Mouse (Mus musculus) lung, embryonic 15.5 days (tissue): Measurements from ENCODE around the gene Trim10. TPM values are rescaled to one million over a fixed set of nuclear protein-coding genes. Genes with fewer than 3 reads are reported as not detected.
A peak's percentile ranks its signal among the peaks of the same experiment; 100 is the strongest.
"Not testable (repeated sequence)": the region's sequence is repeated elsewhere in the genome, so short reads cannot be mapped to it uniquely, and the experiment has no call there.

Source experiments
- ATAC-seq: fragments of 200-750 bp; cut with Nextera tagmentation; 2 replicates; pipeline ENCODE4 v1.8.0; 2017; ENCODE audit warnings: moderate number of reproducible peaks, borderline replicate concordance; ENCODE audit not compliant: low FRiP score, low TSS enrichment; ENCODE audit errors: extremely low read depth
- H3K27ac ChIP-seq: fragments of 300-500 bp; sonication (generic); 2 replicates; pipeline ENCODE4 v1.5.1; 2015; ENCODE audit warnings: moderate library complexity, mild to moderate bottlenecking, inconsistent platforms
- H3K27me3 ChIP-seq: fragments of 300-500 bp; sonication (generic); 2 replicates; pipeline ENCODE4 v1.6.1; 2015; ENCODE audit warnings: inconsistent platforms
- H3K36me3 ChIP-seq: fragments of 300-500 bp; sonication (generic); 2 replicates; pipeline ENCODE4 v1.6.1; 2015; ENCODE audit warnings: inconsistent platforms
- H3K4me1 ChIP-seq: fragments of 300-500 bp; sonication (generic); 2 replicates; pipeline ENCODE4 v1.6.1; 2015; ENCODE audit warnings: inconsistent platforms
- H3K4me2 ChIP-seq: fragments of 300-500 bp; sonication (generic); 2 replicates; pipeline ENCODE4 v1.6.1; 2015; ENCODE audit warnings: inconsistent platforms, mild to moderate bottlenecking, moderate library complexity
- H3K4me3 ChIP-seq: fragments of 300-500 bp; sonication (generic); 2 replicates; pipeline ENCODE4 v1.5.1; 2015; ENCODE audit warnings: mild to moderate bottlenecking, inconsistent platforms
- H3K9ac ChIP-seq: fragments of 300-500 bp; sonication (generic); 2 replicates; pipeline ENCODE4 v1.6.1; 2015; ENCODE audit warnings: inconsistent platforms
- H3K9me3 ChIP-seq: fragments of 300-500 bp; sonication (generic); 2 replicates; pipeline ENCODE4 v1.6.1; 2016; ENCODE audit warnings: inconsistent platforms
- WGBS: fragments of 180-500 bp; shearing (Covaris S2); methylation state at CpG from one replicate; pipeline ENCODE4 v1.1.7; 2015; 5-methylcytosine and 5-hydroxymethylcytosine counted together
- polyA plus RNA-seq: library from polyadenylated mRNA; unstranded; fragments of >200 nt; fragmentation: Nextera tagmentation; extraction: Ambion mirVana; gene quantifications from 2 replicates; pipeline ENCODE4 v1.2.1, GENCODE M21; 2015

Trim10 gene
- polyA plus RNA-seq = 4.0 and 5.7 TPM in 2 replicates

DNA sequence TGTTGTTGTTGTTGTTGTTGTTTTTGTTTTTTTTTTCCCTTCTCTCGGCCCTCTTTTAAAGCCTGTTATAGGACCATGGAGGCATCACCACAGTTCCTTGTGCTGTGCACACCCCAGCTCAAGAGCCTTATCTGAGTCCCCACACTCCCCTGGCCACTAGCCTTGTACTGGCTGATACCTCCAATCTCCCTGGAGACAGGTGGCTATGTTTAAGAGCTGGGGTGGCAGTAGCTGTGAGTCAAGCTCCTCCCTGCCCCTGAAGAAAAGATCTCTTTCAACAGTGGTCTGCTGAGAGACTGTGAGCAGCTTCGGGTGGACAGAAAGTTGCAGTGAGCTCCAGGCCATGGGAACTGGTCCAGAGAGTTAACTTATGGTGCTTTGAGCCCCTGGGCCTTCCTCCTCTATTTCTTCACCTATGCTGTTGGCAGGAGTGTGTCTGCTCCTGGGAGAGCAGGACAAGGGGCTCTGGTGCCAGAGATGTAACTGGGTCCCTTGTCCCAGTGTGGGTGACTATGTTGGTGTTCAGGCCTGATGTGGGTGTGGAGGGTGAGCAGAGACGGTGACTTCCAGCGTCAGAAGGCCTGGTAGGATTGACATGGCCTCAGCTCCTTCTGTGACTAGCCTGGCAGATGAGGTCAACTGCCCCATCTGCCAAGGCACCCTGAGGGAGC is at the start of gene Trim10:
TSS of gene Trim10 (plus strand) at position 291 of the 671 bp plus-strand sequence.
- H3K9ac ChIP-seq = no peak within 1 kb of the TSS
- no peaks in the 10 kb centered on the region for H3K36me3 ChIP-seq
- H3K9me3 ChIP-seq = no peaks in the 10 kb centered on the region
- 0 out of 2 replicates have a peak within 1 kb of the TSS, but pooled peaks have one; percentile 7 for H3K4me3 ChIP-seq
- no peak within 1 kb of the TSS for H3K27ac ChIP-seq
- peaks cover 26% of the 10 kb centered on the region for H3K27me3 ChIP-seq
- H3K4me1 ChIP-seq = no peaks in the 10 kb centered on the region; the same call in 1 of the 2 replicates
- no peak within 1 kb of the TSS for H3K4me2 ChIP-seq
- ATAC-seq = peak; percentile 55; the same call in 1 of the 2 replicates
- 62% methylated on average over 4 of the region's 4 CpGs for WGBS

- H3K9ac ChIP-seq = no peak overlapping the region
- no peak overlapping the region for H3K4me3 ChIP-seq
- no peaks in the 10 kb centered on the region for H3K9me3 ChIP-seq
- no peak overlapping the region for H3K4me2 ChIP-seq
- no peak for ATAC-seq
- no peaks in the 10 kb centered on the region for H3K4me1 ChIP-seq
- no peaks in the 10 kb centered on the region for H3K27me3 ChIP-seq
- H3K36me3 ChIP-seq = no peaks in the 10 kb centered on the region
- no peak overlapping the region for H3K27ac ChIP-seq
Observed at GRCm38 (mm10) chr17:36824005-36824404, 45.4 kb upstream of the Trim10 start.

DNA sequence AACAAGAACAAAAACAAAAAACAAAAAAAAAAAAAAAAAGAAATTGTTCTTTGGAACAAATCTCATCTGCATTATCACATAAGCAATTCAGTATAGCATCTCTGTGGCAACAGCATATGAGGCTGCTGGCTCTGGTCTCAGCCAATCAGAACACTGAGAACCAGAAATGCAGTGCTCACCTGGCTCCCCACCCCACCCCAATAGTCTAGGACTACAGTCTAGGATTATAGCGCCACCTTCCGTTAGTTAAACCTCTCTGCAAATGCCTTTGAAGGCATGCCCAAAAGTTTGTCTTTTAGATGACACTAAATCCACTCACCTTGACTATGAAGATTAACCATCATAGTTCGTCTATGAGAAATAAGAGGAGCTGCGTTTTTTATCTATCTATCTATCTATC is 43.8 kb upstream of the Trim10 start:
- H3K4me1 ChIP-seq = no peaks in the 10 kb centered on the region
- H3K27me3 ChIP-seq = no peaks in the 10 kb centered on the region
- H3K4me2 ChIP-seq = no peak overlapping the region
- no peak overlapping the region for H3K9ac ChIP-seq
- no peak overlapping the region for H3K27ac ChIP-seq
- H3K9me3 ChIP-seq = no peaks in the 10 kb centered on the region
- H3K36me3 ChIP-seq = no peaks in the 10 kb centered on the region
- H3K4me3 ChIP-seq = no peak overlapping the region
- ATAC-seq = no peak
- WGBS = 20% methylated on average over 4 of the region's 4 CpGs

- 0 out of 2 replicates have a peak overlapping the region, but pooled peaks have one; percentile 16 for H3K4me2 ChIP-seq
- H3K27ac ChIP-seq, H3K36me3 ChIP-seq, H3K9ac ChIP-seq, H3K27me3 ChIP-seq, H3K4me3 ChIP-seq, H3K9me3 ChIP-seq, H3K4me1 ChIP-seq: not testable (repeated sequence)
- ATAC-seq = peak; percentile 57; the same call in 1 of the 2 replicates
- 11% methylated on average over 5 of the region's 5 CpGs for WGBS
Observed at GRCm38 (mm10) chr17:36826002-36826401, 43.4 kb upstream of the Trim10 start.

DNA sequence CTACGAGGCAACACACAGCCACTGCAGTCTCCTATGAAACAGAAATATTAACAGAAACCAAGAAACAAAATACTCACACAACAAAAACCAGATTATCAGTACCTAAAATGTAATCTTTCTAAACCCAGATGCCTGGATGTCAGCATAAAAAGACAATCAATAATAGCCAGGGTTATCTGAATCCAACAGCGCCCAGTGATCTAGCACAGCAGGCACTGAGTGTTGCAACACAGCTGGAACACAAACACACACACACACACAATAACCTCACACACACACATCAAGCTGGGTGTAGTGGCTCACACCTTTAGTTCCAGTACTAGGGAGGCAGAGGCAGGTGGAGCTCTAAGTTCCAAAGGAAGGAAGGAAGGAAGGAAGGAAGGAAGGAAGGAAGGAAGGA is 40.9 kb upstream of the Trim10 start:
- no peaks in the 10 kb centered on the region for H3K36me3 ChIP-seq
- no peak for ATAC-seq
- 76% methylated on average over 2 of the region's 2 CpGs for WGBS

DNA sequence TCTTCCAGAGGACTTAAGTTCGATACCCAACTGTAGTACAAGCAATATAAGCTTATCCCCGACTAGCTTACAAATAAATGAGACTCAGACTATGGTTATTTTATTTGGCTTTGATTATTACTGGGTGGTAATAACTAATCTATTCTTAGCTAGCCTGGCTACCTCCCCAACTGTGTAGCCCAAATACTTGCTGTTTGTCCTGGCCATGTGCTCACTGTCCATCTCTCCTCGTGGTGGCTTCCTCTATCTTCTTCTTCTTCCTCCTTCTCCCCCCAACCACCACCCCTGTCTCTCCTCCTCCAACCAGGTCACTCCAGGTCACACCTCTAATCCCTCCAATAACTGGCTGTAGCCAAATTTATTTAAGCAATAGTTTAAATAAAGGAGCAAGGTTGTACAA is 38.9 kb upstream of the Trim10 start:
- H3K9ac ChIP-seq = no peak overlapping the region
- 76% methylated on average over 3 of the region's 3 CpGs for WGBS
- H3K4me2 ChIP-seq = no peak overlapping the region
- ATAC-seq = no peak
- H3K27ac ChIP-seq = no peak overlapping the region
- no peaks in the 10 kb centered on the region for H3K27me3 ChIP-seq
- no peaks in the 10 kb centered on the region for H3K4me1 ChIP-seq
- no peak overlapping the region for H3K4me3 ChIP-seq
- H3K36me3 ChIP-seq = no peaks in the 10 kb centered on the region
- H3K9me3 ChIP-seq = no peaks in the 10 kb centered on the region

More for the DNA sequence above, 40.9 kb upstream of the Trim10 start:
- H3K4me3 ChIP-seq = no peak overlapping the region
- H3K9me3 ChIP-seq = no peaks in the 10 kb centered on the region
- H3K27me3 ChIP-seq = no peaks in the 10 kb centered on the region
- no peak overlapping the region for H3K9ac ChIP-seq
- no peak overlapping the region for H3K27ac ChIP-seq
- H3K4me1 ChIP-seq = no peaks in the 10 kb centered on the region
- H3K4me2 ChIP-seq = no peak overlapping the region

DNA sequence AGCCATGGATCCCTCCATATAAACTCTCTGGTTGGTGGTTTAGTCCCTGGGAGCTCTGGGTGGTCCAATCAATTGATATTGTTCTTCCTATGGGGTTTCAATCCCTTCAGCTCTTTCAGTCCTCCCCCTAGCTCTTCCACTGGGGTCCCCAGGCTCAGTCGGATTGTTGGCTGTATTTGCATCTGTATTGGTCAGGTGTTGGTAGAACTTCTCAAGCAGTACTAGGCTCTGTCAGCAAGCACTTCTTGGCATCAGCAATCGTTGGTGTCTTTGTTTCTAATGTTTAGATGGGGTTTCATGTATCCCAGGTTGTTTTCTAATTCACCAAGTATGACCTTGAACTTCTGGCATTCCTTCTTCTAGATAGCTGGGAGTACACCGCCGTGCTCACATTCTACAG is 36.7 kb upstream of the Trim10 start:
- H3K36me3 ChIP-seq = no peaks in the 10 kb centered on the region
- no peak overlapping the region for H3K4me3 ChIP-seq
- H3K4me1 ChIP-seq = peaks cover 12% of the 10 kb centered on the region
- no peak overlapping the region for H3K9ac ChIP-seq
- WGBS = 52% methylated on average over 4 of the region's 4 CpGs
- no peaks in the 10 kb centered on the region for H3K9me3 ChIP-seq
- no peak for ATAC-seq
- no peaks in the 10 kb centered on the region for H3K27me3 ChIP-seq
- no peak overlapping the region for H3K27ac ChIP-seq
- no peak overlapping the region for H3K4me2 ChIP-seq

GRCm38 (mm10) chr17:36835591-36836426 is 33.6 kb upstream of the Trim10 start:
- H3K27me3 ChIP-seq = no peaks in the 10 kb centered on the region
- 0 out of 2 replicates have a peak, but pooled peaks cover 2% of the 10 kb centered on the region for H3K36me3 ChIP-seq
- peak overlapping the region; percentile 98 for H3K27ac ChIP-seq
- peak overlapping the region; percentile 87 for H3K4me3 ChIP-seq
- no peak for ATAC-seq
- H3K4me2 ChIP-seq = peak overlapping the region; percentile 79
- H3K9ac ChIP-seq = no peak overlapping the region
- H3K4me1 ChIP-seq = peaks cover 20% of the 10 kb centered on the region
- no peaks in the 10 kb centered on the region for H3K9me3 ChIP-seq
- WGBS = 33% methylated on average over 12 of the region's 12 CpGs

DNA sequence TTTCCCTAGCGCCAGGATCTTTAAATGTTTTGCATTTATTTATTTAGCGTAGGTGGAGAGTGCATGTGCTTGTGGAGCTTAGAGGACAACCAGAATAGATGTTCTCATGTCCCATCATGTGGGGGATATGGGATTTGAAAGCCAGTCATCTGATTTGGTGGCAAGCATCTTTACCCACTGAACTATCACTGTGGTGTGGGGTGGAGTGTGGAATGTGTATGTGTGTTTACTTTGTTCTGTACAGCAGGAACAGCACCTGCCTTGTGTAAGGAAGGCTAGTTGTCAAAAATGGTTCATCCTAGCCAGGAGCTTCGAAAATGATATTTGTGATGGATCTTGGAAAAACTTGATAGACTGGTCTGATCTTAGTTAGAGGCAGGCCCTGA is 33.0 kb upstream of the Trim10 start:
- H3K4me1 ChIP-seq = peaks cover 20% of the 10 kb centered on the region
- no peaks in the 10 kb centered on the region for H3K9me3 ChIP-seq
- H3K4me3 ChIP-seq = peak overlapping the region; percentile 87
- ATAC-seq = peak; percentile 25; the same call in 1 of the 2 replicates
- H3K27me3 ChIP-seq = no peaks in the 10 kb centered on the region
- 0 out of 2 replicates have a peak, but pooled peaks cover 2% of the 10 kb centered on the region for H3K36me3 ChIP-seq
- peak overlapping the region; percentile 44 for H3K9ac ChIP-seq
- H3K4me2 ChIP-seq = peak overlapping the region; percentile 79
- WGBS = 17% methylated on average over 3 of the region's 3 CpGs
- H3K27ac ChIP-seq = peak overlapping the region; percentile 98

DNA sequence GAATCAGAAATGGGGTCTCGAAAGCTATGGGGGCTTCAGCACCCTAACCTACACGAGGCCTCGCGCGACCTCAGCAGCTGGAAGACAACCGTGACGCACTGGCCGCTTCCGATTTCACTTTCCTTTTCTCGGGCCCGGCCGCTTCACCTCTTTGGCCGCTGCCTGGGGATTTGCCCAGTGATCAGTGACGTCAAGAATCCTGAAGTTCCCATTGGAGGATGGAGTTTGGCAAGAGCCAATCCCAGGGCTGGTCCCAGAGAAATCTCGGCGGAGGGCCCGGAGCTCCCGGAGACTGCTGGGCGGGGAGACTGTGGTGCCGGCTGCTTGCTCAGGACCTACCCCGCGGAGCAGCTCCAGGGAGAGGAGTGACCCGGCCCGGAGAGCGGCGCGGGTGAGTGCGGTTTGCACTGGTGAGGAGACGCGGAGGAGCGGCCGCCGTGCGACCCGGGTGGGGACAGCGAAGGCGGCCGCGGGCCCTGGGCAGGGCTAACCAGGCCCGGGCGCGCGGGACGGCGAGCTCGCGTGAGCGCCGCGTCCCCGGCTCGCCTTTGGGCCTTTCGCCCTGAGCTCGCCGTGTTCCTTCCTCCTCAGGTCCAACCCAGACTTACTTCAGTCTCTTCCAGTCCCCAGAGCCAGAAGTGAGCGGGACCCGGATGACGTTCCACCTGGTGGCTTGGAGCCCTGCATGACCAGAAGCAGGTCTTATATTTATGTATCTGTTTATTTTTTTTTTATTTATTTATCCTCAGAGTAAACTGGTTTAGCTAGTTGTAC is 32.3 kb upstream of the Trim10 start, which contains the start of gene Trim26:
TSS of gene Trim26 (plus strand) at position 261 of the 774 bp plus-strand sequence.
- Histone ChIP-seq H3K9ac (peak within 1 kb of the TSS; percentile 89), H3K36me3 (0 out of 2 replicates have a peak, but pooled peaks cover 2% of the 10 kb centered on the region), H3K4me1 (peaks cover 20% of the 10 kb centered on the region), H3K4me2 (peak within 1 kb of the TSS; percentile 79), H3K9me3 (no peaks in the 10 kb centered on the region), H3K27ac (peak within 1 kb of the TSS; percentile 98), H3K4me3 (peak within 1 kb of the TSS; percentile 87), H3K27me3 (no peaks in the 10 kb centered on the region)
- under 1% methylated on average over 50 of the region's 58 CpGs for WGBS
- ATAC-seq = peak; percentile 98

GRCm38 (mm10) chr17:36839001-36839400 is 30.4 kb upstream of the Trim10 start:
- no peak overlapping the region for H3K4me3 ChIP-seq
- no peak overlapping the region for H3K9ac ChIP-seq
- no peaks in the 10 kb centered on the region for H3K9me3 ChIP-seq
- ATAC-seq = no peak
- peaks cover 20% of the 10 kb centered on the region for H3K4me1 ChIP-seq
- no peak overlapping the region for H3K27ac ChIP-seq
- H3K36me3 ChIP-seq = 0 out of 2 replicates have a peak, but pooled peaks cover 2% of the 10 kb centered on the region
- H3K27me3 ChIP-seq = no peaks in the 10 kb centered on the region
- 64% methylated on average over 5 of the region's 5 CpGs for WGBS
- no peak overlapping the region for H3K4me2 ChIP-seq
